Mouse (Mus musculus) testis, adult 2 months (tissue): Measurements from ENCODE around the gene Cmip.

ENCODE experiments used
- CTCF ChIP-seq: fragments of 200-500 bp; IDR thresholded peaks from 2 replicates; pipeline ENCODE4 v1.5.1; 2012; ENCODE audit warnings: low read depth, mild to moderate bottlenecking, inconsistent platforms, low read length, moderate library complexity; ENCODE audit not compliant: control insufficient read depth, insufficient read depth, insufficient replicate concordance
- POLR2A ChIP-seq: fragments of 200-500 bp; IDR thresholded peaks from 2 replicates; pipeline ENCODE4 v1.6.1; 2012; ENCODE audit warnings: low read depth, mild to moderate bottlenecking, inconsistent platforms, low read length, moderate library complexity; ENCODE audit not compliant: control insufficient read depth

DNA sequence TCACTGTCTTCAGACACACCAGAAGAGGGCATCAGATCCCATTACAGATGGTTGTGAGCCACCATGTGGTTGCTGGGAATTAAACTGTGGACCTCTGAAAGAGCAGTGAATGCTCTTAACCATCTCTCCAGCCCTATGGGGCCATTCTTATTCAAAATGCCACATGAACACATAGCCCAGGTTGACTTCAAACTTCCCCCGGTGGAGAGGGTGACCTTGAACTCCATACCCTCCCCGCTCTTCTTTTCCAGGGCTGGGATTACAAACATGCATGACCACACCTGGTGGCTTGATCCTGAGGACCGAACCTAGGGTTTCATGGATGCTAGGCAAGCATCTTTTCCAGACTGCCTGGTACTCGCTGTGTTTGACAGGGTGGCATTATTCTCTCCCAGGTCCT is 20.3 kb upstream of the Cmip start:
- TF ChIP-seq CTCF (no peak), POLR2A (no peak)
